Mouse (Mus musculus) lung, postnatal 36 days (tissue): ENCODE data around the gene Rinl.

Experiments used
- DNase-seq: peaks from one replicate; pipeline ENCODE4 v3.0.0; 2022; ENCODE audit warnings: mixed read lengths

The Rinl gene

GRCm38 (mm10) chr7:28824941-28825685, 36.3 kb downstream of the Rinl start, which contains the start of gene Ech1:
Gene Ech1, plus strand, starts transcription at chr7:28825217.
- DNase-seq, result peak; percentile 96

GRCm38 (mm10) chr7:28825686-28826401, 37.1 kb downstream of the Rinl start:
- peak; percentile 50 for DNase-seq

- no peak for DNase-seq
Observed at GRCm38 (mm10) chr7:28826402-28826772, 37.6 kb downstream of the Rinl start.

GRCm38 (mm10) chr7:28827338-28827737, 38.6 kb downstream of the Rinl start:
- DNase-seq, result peak; percentile 72

- no peak for DNase-seq
Observed at GRCm38 (mm10) chr7:28829821-28830220, 41.1 kb downstream of the Rinl start.

GRCm38 (mm10) chr7:28830981-28831380, 42.2 kb downstream of the Rinl start:
- DNase-seq, result no peak

GRCm38 (mm10) chr7:28831411-28832125, 42.8 kb downstream of the Rinl start:
- DNase-seq, result no peak

GRCm38 (mm10) chr7:28832137-28832536, 43.4 kb downstream of the Rinl start:
- DNase-seq, result no peak

- no peak for DNase-seq
Observed at GRCm38 (mm10) chr7:28833723-28834347, 45.1 kb downstream of the Rinl start, which contains the start of gene Lgals4. Gene Lgals4, plus strand, starts transcription at chr7:28833854.

- DNase-seq, result no peak
Observed at GRCm38 (mm10) chr7:28836936-28837335, 48.2 kb downstream of the Rinl start.

- DNase-seq, result peak; percentile 77
Observed at GRCm38 (mm10) chr7:28838331-28838730, 49.6 kb downstream of the Rinl start.

- no peak for DNase-seq
Observed at GRCm38 (mm10) chr7:28847273-28847672, 58.5 kb downstream of the Rinl start.
